ENCODE assay signal across 8 mouse cellular contexts in the genomic region with DNA sequence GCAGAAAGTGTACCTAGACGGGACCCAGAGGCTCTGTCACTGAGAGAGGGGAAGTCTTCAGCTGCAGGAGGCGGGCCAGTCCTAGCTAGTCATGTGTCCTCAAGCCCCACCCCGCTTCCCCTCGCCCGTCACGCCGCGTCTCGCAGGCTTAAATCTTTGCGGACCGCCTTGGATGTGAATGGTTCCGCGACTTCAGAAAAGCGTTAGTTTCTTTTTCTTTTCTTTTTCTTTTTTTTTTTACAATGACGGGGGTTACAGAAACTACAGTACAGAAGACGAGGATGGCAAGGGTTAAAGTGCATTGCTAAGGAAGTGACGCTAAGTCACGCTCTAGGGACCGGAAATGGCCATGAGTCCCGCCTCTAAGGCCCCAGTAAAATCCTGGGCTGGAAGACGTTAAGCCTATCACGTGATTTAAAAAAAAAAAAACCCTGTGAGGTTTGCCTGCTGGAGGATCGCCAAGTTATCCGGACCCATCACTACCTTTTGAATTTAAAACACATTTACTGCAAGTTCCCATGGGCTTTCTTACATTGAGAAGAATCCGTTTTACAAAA. TPM values are rescaled to one million over a fixed set of nuclear protein-coding genes. Genes with fewer than 3 reads are reported as not detected.
DNase-seq lines count a peak whose midpoint lies in the region; ATAC-seq lines count a peak whose summit lies in the region.

No protein-coding gene starts in this region.

- no peaks in the 10 kb centered on the region for H3K27me3 ChIP-seq in hindbrain, embryonic 12.5 days

- H3K4me3 ChIP-seq in hindbrain, embryonic 12.5 days: peak overlapping the region; percentile 94

- H3K4me1 ChIP-seq in hindbrain, embryonic 12.5 days: peaks cover 15% of the 10 kb centered on the region

- WGBS in hindbrain, embryonic 12.5 days: under 1% methylated on average over 25 of the region's 25 CpGs

- peak overlapping the region; percentile 90 for H3K9ac ChIP-seq in hindbrain, embryonic 12.5 days

- DNase-seq in NIH3T3 (ENCODE audit: low read depth): peak; percentile 92
- DNase-seq in cerebellum, postnatal 10 days: peak; percentile 94
- DNase-seq in frontal cortex, postnatal 10 days (ENCODE audit: low spot score in 2 of 2): peak; percentile 87 to 89
- peak; percentile 91 to 96 for DNase-seq in layer of hippocampus, postnatal 14 days (ENCODE audit: low spot score in 2 of 2)
- DNase-seq in lung, postnatal 14 days: peak; percentile 87
- DNase-seq in retina, adult 2 months (ENCODE audit: low read depth, low spot score): peak; percentile 91
- peak; percentile 81 to 85 for DNase-seq in thymus, postnatal 36 days

- no peaks in the 10 kb centered on the region for H3K36me3 ChIP-seq in hindbrain, embryonic 12.5 days

- peak overlapping the region; percentile 95 for H3K4me2 ChIP-seq in hindbrain, embryonic 12.5 days (replicated peaks)

- H3K27ac ChIP-seq in hindbrain, embryonic 12.5 days: peak overlapping the region; percentile 98

- ATAC-seq in hindbrain, embryonic 12.5 days (ENCODE audit: low FRiP score): peak; percentile 91

- H3K9me3 ChIP-seq in hindbrain, embryonic 12.5 days (replicated peaks): no peaks in the 10 kb centered on the region

RNA-seq across cellular contexts. Expression of gene Atp6v1a, which starts 0.4 kb away (rescaled TPM):
- 59.6 and 65.5 TPM in 2 replicates for polyA plus RNA-seq in hindbrain, embryonic 12.5 days (2016; fragmentation: Nextera tagmentation; extraction: Ambion mirVana)
- total RNA-seq in layer of hippocampus, postnatal 14 days (2021): 100 to 1,000 TPM; 491 to 508 TPM

RNA-seq across cellular contexts. Expression of gene Naa50, which starts 0.6 kb away (rescaled TPM):
- polyA plus RNA-seq in hindbrain, embryonic 12.5 days (2016; fragmentation: Nextera tagmentation; extraction: Ambion mirVana): 92.5 and 100 TPM in 2 replicates
- 10 to 100 TPM; 52.6 to 54.0 TPM for total RNA-seq in layer of hippocampus, postnatal 14 days (2021)

RNA-seq across cellular contexts. Expression of gene Usf3, which starts 34.0 kb away (rescaled TPM):
- 3.5 and 4.3 TPM in 2 replicates for polyA plus RNA-seq in hindbrain, embryonic 12.5 days (2016; fragmentation: Nextera tagmentation; extraction: Ambion mirVana)
- 10 to 100 TPM; 39.4 to 42.0 TPM for total RNA-seq in layer of hippocampus, postnatal 14 days (2021)

Comparison
In these comparisons a context has a peak if more than half of its experiments do, and no peak if none do; other contexts are left out.
1. Peak in every context shown above with its lines: DNase-seq, ATAC-seq, H3K4me3 ChIP-seq and H3K27ac ChIP-seq.